Mouse (Mus musculus): ENCODE measurements around the gene Hdac9.

DNA sequence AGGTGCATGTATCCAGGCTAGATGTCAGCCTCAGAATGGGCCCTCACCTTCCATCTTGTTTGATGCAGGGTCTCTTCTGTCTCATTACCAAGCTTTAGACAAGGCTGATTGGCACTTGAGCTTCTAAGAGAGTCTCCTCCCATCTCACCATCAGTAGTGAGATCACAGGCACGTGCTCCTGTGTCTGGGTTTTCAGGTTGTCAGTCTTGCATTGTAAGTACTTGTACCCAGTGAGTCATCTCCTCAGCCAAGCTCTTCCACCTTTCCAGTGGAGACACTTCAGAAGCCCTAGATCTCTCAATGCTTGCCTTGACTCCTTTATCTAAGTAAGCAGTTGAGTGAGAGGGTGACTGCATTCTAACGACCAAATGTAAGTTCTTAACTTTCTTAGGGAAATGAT, 242.7 kb downstream of the Hdac9 start:
- TF ChIP-seq CTCF (conservative IDR thresholded peaks at IDR 0.05; ENCODE audit: insufficient read depth, insufficient read length, low read depth, low read length) = no peak
- TF ChIP-seq POLR2A (IDR thresholded peaks at IDR 0.05; ENCODE audit: low read depth, low read length) = no peak
